Mouse (Mus musculus) neutrophil, adult 5-6 weeks (primary cell): ENCODE results near the gene Ang6. TPM values are rescaled to one million over a fixed set of nuclear protein-coding genes. Genes with fewer than 3 reads are reported as not detected.
"Not testable (repeated sequence)": the region's sequence is repeated elsewhere in the genome, so short reads cannot be mapped to it uniquely, and the experiment has no call there.

Experiments used
- ATAC-seq: fragments of 151-379, 151-347 bp; 2 replicates; pipeline ENCODE4 v1.8.0; 2017; ENCODE audit warnings: mild to moderate bottlenecking, moderate TSS enrichment; ENCODE audit not compliant: insufficient number of reproducible peaks, poor library complexity, low FRiP score, severe bottlenecking; ENCODE audit errors: extremely low read depth
- total RNA-seq: library from RNA; stranded (forward); fragments of 200-1000 nt; gene quantifications from 2 replicates; pipeline ENCODE4 v1.2.3, GENCODE M21; 2017

Ang6 gene
- not detected in 2 replicates for total RNA-seq

- no peak for ATAC-seq
These were observed at the start of gene Ang6 for GRCm38 (mm10) chr14:44002169-44002568. Gene Ang6 (minus strand): TSS chr14:44002269.

- ATAC-seq, result not testable (repeated sequence)
These were observed 44.5 kb upstream of the Ang6 start for GRCm38 (mm10) chr14:44046567-44046966.

DNA sequence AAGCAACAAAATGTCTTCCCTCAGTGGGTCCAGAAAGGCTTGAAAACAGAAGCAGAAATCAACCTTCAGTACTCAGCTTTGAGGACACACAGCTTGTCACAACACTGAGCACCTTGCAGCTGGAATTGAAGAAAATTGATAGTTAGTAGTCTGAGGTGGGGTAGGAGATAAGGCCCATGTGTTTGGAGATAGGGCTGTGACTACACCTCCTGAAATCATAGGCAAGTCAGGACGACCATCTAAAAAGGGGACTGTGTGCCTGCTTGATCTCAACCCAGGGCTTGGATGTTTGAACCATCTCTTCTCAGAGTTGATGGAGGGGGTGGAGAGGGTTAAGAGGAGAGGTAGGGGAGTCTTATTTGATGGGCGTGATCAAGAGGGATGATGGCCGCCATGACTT lies 29.8 kb upstream of the Ang6 start:
- not testable (repeated sequence) for ATAC-seq

- ATAC-seq, result not testable (repeated sequence)
These were observed 7.6 kb upstream of the Ang6 start for GRCm38 (mm10) chr14:44009686-44010085.

GRCm38 (mm10) chr14:44008021-44008420 lies 6.0 kb upstream of the Ang6 start:
- not testable (repeated sequence) for ATAC-seq

GRCm38 (mm10) chr14:44001600-44001999 lies 469 bp downstream of the Ang6 start:
- no peak for ATAC-seq

- ATAC-seq, result not testable (repeated sequence)
These were observed 3.5 kb downstream of the Ang6 start for GRCm38 (mm10) chr14:43998455-43999000.

- ATAC-seq, result not testable (repeated sequence)
These were observed 14.7 kb downstream of the Ang6 start for GRCm38 (mm10) chr14:43987404-43987803.

- ATAC-seq, result no peak
These were observed 15.9 kb downstream of the Ang6 start for GRCm38 (mm10) chr14:43986147-43986546.

DNA sequence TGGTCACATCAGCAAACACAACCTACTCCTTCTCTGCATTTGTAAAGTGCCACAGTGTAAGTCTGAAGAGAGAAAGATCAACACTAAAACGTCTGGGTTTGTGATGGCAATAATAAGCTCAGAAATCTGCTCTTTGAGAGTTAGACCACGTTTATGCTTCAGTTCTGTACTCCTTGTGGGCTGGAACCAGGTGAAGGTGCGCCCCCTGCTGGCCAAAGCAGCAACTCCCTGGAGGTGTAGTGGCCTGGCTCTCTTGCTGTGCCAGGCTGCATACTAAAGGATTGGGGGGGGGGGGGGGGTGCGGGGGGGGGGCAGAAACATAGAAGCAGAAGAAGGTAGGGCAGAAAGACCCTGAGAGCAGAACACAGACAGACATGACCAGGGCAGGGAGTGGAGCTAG lies 18.2 kb downstream of the Ang6 start:
- ATAC-seq, result peak; percentile 39; the same call in 1 of the 2 replicates

DNA sequence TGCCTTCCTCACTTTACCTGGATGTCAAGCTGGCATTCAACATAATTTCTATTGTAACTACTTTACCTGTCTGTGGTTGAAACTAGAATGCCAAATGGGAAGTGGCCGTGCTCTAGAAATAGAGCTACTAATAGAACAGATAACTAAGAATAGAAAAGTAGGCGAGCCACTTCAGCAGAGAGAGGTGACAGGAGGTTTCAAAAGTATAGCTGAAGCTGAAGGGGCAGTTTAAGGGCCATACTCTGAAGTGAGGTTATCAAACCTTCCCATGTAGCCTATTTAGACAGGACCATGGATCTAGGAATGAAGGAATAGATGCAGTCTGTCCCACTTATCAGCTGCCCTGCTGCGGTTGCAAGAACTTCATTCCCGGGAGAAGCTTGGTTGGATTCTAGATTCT lies 18.6 kb downstream of the Ang6 start:
- no peak for ATAC-seq

DNA sequence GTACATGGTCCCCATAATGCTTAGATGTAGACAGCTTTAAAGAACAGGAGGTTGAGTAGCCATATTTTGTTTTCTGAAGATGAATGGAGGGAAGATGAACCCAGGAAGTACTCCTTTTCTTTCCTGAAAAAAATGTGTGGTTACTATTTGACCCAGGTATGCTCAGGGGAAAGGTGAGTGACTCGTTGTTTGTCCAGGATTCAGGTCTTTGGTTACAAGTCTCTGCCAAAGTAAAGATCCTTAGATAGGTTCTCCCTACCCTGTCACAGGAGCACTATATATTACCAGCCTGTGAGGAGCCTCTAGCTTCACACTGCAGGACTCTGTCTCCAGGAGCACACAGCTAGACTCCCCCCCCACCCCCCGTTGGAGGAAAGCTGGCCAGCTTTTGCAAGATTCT lies 45.3 kb downstream of the Ang6 start, which contains the start of gene Ang5:
Gene Ang5, plus strand, starts transcription at position 301 of the 400 bp plus-strand sequence.
- not testable (repeated sequence) for ATAC-seq

GRCm38 (mm10) chr14:43955074-43955473 lies 47.0 kb downstream of the Ang6 start:
- ATAC-seq, result not testable (repeated sequence)

DNA sequence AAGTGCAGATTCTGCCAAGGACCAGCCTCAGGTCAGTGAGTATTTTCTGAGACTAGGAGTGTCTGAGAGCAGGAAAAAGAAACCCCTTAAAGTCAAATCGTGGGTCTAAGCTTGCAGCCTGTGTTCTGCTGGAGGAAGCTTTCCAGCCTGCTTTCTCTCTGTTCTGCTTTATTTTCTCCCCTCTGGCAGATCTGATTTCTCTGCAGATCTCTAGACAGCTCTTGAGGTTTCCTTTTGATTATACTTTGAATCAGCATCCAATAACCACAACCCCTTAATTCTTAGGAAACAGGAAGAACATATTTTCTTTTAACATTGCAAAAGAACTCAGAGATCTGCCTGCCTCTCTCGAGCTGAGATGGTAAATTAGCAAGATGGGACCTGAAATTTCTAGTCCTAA lies 48.7 kb downstream of the Ang6 start:
- not testable (repeated sequence) for ATAC-seq

Other genes with a start within 250 kb of the Ang6 start
- gene Gm8180, start 217.5 kb downstream of the Ang6 start, total RNA-seq, result not detected in 2 replicates
- 1.6 and 4.5 TPM in 2 replicates for gene Ear1, start 126.8 kb downstream of the Ang6 start, total RNA-seq
- not detected in 2 replicates for gene Ear10, start 78.7 kb downstream of the Ang6 start, total RNA-seq
- gene Gm8113, start 76.9 kb downstream of the Ang6 start, total RNA-seq, result not detected in 2 replicates
- gene Ang5, start 45.2 kb downstream of the Ang6 start, total RNA-seq, result not detected in 2 replicates
- gene Ear2, start 100.4 kb upstream of the Ang6 start, total RNA-seq, result 13.2 and 22.7 TPM in 2 replicates
- not detected in 2 replicates for gene Gm3327, start 121.6 kb upstream of the Ang6 start, total RNA-seq
- gene Gm8212, start 195.4 kb upstream of the Ang6 start, total RNA-seq, result not detected in 2 replicates
- not detected in 2 replicates for gene 4930503E14Rik, start 211.0 kb upstream of the Ang6 start, total RNA-seq